Mouse (Mus musculus) stomach, embryonic 15.5 days (tissue): ENCODE measurements around the gene Dnaja4. TPM values are rescaled to one million over a fixed set of nuclear protein-coding genes. Genes with fewer than 3 reads are reported as not detected.

Experiments
- ATAC-seq: fragments of 200-750 bp; cut with Nextera tagmentation; 2 replicates; pipeline ENCODE4 v1.8.0; 2017; ENCODE audit warnings: low read depth, moderate number of reproducible peaks, moderate TSS enrichment; ENCODE audit not compliant: insufficient read depth, low FRiP score
- H3K27ac ChIP-seq: fragments of 300-500 bp; sonication (generic); 2 replicates; pipeline ENCODE4 v1.5.1; 2015; ENCODE audit warnings: mild to moderate bottlenecking, inconsistent platforms
- H3K27me3 ChIP-seq: fragments of 300-500 bp; sonication (generic); replicated peaks from 2 replicates; pipeline ENCODE4 v1.6.1; 2015; ENCODE audit warnings: inconsistent platforms
- H3K36me3 ChIP-seq: fragments of 300-500 bp; sonication (generic); 2 replicates; pipeline ENCODE4 v1.6.1; 2015; ENCODE audit warnings: inconsistent platforms
- H3K4me1 ChIP-seq: fragments of 300-500 bp; sonication (generic); 2 replicates; pipeline ENCODE4 v1.6.1; 2015; ENCODE audit warnings: inconsistent platforms
- H3K4me2 ChIP-seq: fragments of 300-500 bp; sonication (generic); 2 replicates; pipeline ENCODE4 v1.6.1; 2015; ENCODE audit warnings: mild to moderate bottlenecking, inconsistent platforms
- H3K4me3 ChIP-seq: fragments of 300-500 bp; sonication (generic); replicated peaks from 2 replicates; pipeline ENCODE4 v1.5.1; 2015; ENCODE audit warnings: inconsistent platforms
- H3K9ac ChIP-seq: fragments of 300-500 bp; sonication (generic); 2 replicates; pipeline ENCODE4 v1.6.1; 2015; ENCODE audit warnings: inconsistent platforms
- H3K9me3 ChIP-seq: fragments of 300-500 bp; sonication (generic); 2 replicates; pipeline ENCODE4 v1.6.1; 2016; ENCODE audit warnings: inconsistent platforms
- WGBS: fragments of 180-500 bp; shearing (Covaris S2); methylation state at CpG from one replicate; pipeline ENCODE4 v1.1.7; 2015; 5-methylcytosine and 5-hydroxymethylcytosine counted together
- polyA plus RNA-seq: library from polyadenylated mRNA; unstranded; fragments of >200 nt; fragmentation: Nextera tagmentation; extraction: Ambion mirVana; gene quantifications from 2 replicates; pipeline ENCODE4 v1.2.1, GENCODE M21; 2015

The Dnaja4 gene
- polyA plus RNA-seq, 1 experiment from 2014 or later: 7.3 TPM

- Histone ChIP-seq H3K4me2 (no peak overlapping the region), H3K9ac (no peak overlapping the region), H3K9me3 (no peaks in the 10 kb centered on the region), H3K36me3 (no peaks in the 10 kb centered on the region), H3K27ac (no peak overlapping the region), H3K4me1 (peaks cover 13% of the 10 kb centered on the region; the same call in 1 of the 2 replicates), H3K27me3 (no peaks in the 10 kb centered on the region), H3K4me3 (no peak overlapping the region)
- no peak for ATAC-seq
- 79% methylated on average over 2 of the region's 2 CpGs for WGBS
Observed at GRCm38 (mm10) chr9:54702581-54702980, 3.9 kb downstream of the Dnaja4 start.

- Histone ChIP-seq H3K4me3 (no peak overlapping the region), H3K4me2 (no peak overlapping the region), H3K9ac (no peak overlapping the region), H3K9me3 (no peaks in the 10 kb centered on the region), H3K27ac (no peak overlapping the region), H3K36me3 (no peaks in the 10 kb centered on the region), H3K27me3 (no peaks in the 10 kb centered on the region), H3K4me1 (0 out of 2 replicates have a peak, but pooled peaks cover 9% of the 10 kb centered on the region)
- 68% methylated on average over 5 of the region's 5 CpGs for WGBS
- ATAC-seq: peak; percentile 33; the same call in 1 of the 2 replicates
Observed at GRCm38 (mm10) chr9:54704361-54704760, 5.7 kb downstream of the Dnaja4 start.

DNA sequence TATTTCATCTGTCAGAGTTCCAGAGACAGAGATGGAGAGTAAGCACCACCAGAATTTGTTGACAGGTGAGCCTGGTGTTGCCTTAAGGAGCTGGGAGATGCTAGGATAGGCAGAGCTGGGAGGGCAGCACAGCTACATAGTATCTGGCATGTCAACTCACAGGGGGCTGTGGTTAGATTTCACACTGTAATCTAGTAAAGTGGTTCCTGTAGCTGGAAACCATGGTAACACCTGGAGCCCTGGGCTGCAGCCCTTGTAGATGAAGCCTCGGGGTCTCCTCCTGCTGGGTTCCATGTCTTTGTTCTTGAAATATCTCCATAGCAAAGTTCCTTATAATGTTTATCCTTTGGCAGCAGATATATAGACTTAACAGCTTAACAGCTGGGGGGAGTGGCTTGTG, 6.9 kb downstream of the Dnaja4 start:
- no peak overlapping the region for H3K4me3 ChIP-seq
- no peaks in the 10 kb centered on the region for H3K27me3 ChIP-seq
- ATAC-seq: no peak
- no peak overlapping the region for H3K27ac ChIP-seq
- peaks cover 1% of the 10 kb centered on the region; the same call in 1 of the 2 replicates for H3K36me3 ChIP-seq
- no peak overlapping the region for H3K4me2 ChIP-seq
- 0 out of 2 replicates have a peak, but pooled peaks cover 1% of the 10 kb centered on the region for H3K4me1 ChIP-seq
- WGBS: 28% methylated on average over 1 of the region's 1 CpGs
- no peaks in the 10 kb centered on the region for H3K9me3 ChIP-seq
- H3K9ac ChIP-seq: no peak overlapping the region

- peaks cover 6% of the 10 kb centered on the region; the same call in 1 of the 2 replicates for H3K36me3 ChIP-seq
- no peak overlapping the region for H3K27ac ChIP-seq
- H3K4me1 ChIP-seq: no peaks in the 10 kb centered on the region
- no peaks in the 10 kb centered on the region for H3K9me3 ChIP-seq
- 60% methylated on average over 8 of the region's 8 CpGs for WGBS
- H3K4me3 ChIP-seq: no peak overlapping the region
- ATAC-seq: no peak
- no peak overlapping the region for H3K9ac ChIP-seq
- H3K4me2 ChIP-seq: no peak overlapping the region
- no peaks in the 10 kb centered on the region for H3K27me3 ChIP-seq
Observed at GRCm38 (mm10) chr9:54707288-54707999, 8.8 kb downstream of the Dnaja4 start.

- no peak overlapping the region for H3K4me3 ChIP-seq
- H3K27me3 ChIP-seq: no peaks in the 10 kb centered on the region
- H3K4me2 ChIP-seq: no peak overlapping the region
- WGBS: 85% methylated on average over 5 of the region's 5 CpGs
- H3K9me3 ChIP-seq: no peaks in the 10 kb centered on the region
- H3K4me1 ChIP-seq: no peaks in the 10 kb centered on the region
- no peak overlapping the region for H3K27ac ChIP-seq
- peaks cover 10% of the 10 kb centered on the region; the same call in 1 of the 2 replicates for H3K36me3 ChIP-seq
- H3K9ac ChIP-seq: no peak overlapping the region
- ATAC-seq: no peak
Observed at GRCm38 (mm10) chr9:54708085-54708484, 9.4 kb downstream of the Dnaja4 start.

DNA sequence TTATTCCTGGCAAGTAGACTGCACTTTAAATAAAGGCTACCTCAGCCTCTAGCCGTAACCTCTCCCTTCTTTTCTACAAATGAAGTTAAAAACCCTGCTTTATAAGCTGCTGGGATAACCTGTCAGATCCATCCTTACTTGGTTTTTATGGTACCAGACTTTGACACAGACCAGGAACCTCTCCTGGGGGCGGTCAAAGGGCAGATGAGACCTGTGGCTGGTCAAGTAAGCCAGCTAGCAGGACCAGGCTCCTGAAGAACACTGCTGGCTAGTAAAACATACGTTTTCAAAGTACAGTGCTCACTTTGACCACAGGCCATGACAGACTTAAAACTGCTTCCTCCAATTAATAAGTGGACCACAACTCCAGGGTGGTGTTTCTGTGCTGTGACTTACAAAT, 17.1 kb downstream of the Dnaja4 start:
- Histone ChIP-seq H3K4me2 (no peak overlapping the region), H3K9me3 (no peaks in the 10 kb centered on the region), H3K4me3 (no peak overlapping the region), H3K27ac (no peak overlapping the region), H3K36me3 (peaks cover 46% of the 10 kb centered on the region), H3K9ac (no peak overlapping the region), H3K27me3 (no peaks in the 10 kb centered on the region), H3K4me1 (no peaks in the 10 kb centered on the region)
- ATAC-seq: no peak
- 96% methylated on average over 3 of the region's 3 CpGs for WGBS

DNA sequence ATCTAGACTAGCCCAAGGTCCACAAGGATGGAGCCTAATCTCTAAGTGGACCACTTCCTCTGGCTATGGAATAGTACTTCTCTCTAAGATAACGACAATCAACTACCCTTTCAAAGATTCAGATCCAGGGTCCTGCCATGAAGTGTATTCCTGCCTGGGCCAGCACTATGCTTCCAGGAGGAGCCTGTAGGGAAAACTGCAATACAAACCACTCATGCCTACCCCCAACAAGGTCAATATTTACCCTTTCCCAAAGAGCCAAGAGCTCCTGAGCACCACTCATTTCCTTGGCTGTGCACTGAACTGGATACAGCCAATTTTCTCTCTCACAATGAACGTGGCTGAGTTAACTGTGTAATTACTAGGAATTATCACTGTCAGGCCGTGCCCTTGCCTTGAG, 18.9 kb downstream of the Dnaja4 start:
- H3K27me3 ChIP-seq: no peaks in the 10 kb centered on the region
- H3K4me1 ChIP-seq: no peaks in the 10 kb centered on the region
- H3K36me3 ChIP-seq: peaks cover 55% of the 10 kb centered on the region
- no peak for ATAC-seq
- H3K4me3 ChIP-seq: no peak overlapping the region
- H3K4me2 ChIP-seq: no peak overlapping the region
- H3K9me3 ChIP-seq: no peaks in the 10 kb centered on the region
- H3K9ac ChIP-seq: no peak overlapping the region
- no peak overlapping the region for H3K27ac ChIP-seq
- 66% methylated on average over 3 of the region's 3 CpGs for WGBS

- no peaks in the 10 kb centered on the region for H3K9me3 ChIP-seq
- WGBS: 85% methylated on average over 7 of the region's 7 CpGs
- no peak for ATAC-seq
- no peaks in the 10 kb centered on the region for H3K27me3 ChIP-seq
- no peaks in the 10 kb centered on the region for H3K4me1 ChIP-seq
- no peak overlapping the region for H3K4me2 ChIP-seq
- H3K27ac ChIP-seq: no peak overlapping the region
- H3K36me3 ChIP-seq: peaks cover 70% of the 10 kb centered on the region
- no peak overlapping the region for H3K9ac ChIP-seq
- no peak overlapping the region for H3K4me3 ChIP-seq
Observed at GRCm38 (mm10) chr9:54722156-54722555, 23.5 kb downstream of the Dnaja4 start.

GRCm38 (mm10) chr9:54722596-54722995, 23.9 kb downstream of the Dnaja4 start:
- Histone ChIP-seq H3K9ac (no peak overlapping the region), H3K4me2 (no peak overlapping the region), H3K9me3 (no peaks in the 10 kb centered on the region), H3K4me1 (no peaks in the 10 kb centered on the region), H3K36me3 (peaks cover 70% of the 10 kb centered on the region), H3K27me3 (no peaks in the 10 kb centered on the region), H3K4me3 (no peak overlapping the region), H3K27ac (no peak overlapping the region)
- WGBS: 90% methylated on average over 4 of the region's 4 CpGs
- no peak for ATAC-seq

GRCm38 (mm10) chr9:54726315-54726714, 27.6 kb downstream of the Dnaja4 start:
- Histone ChIP-seq H3K4me3 (no peak overlapping the region), H3K27ac (no peak overlapping the region), H3K4me1 (no peaks in the 10 kb centered on the region), H3K9me3 (no peaks in the 10 kb centered on the region), H3K9ac (no peak overlapping the region), H3K4me2 (no peak overlapping the region), H3K27me3 (no peaks in the 10 kb centered on the region), H3K36me3 (peaks cover 63% of the 10 kb centered on the region)
- no peak for ATAC-seq
- WGBS: 75% methylated on average over 5 of the region's 5 CpGs

GRCm38 (mm10) chr9:54732122-54732521, 33.4 kb downstream of the Dnaja4 start:
- H3K27me3 ChIP-seq: no peaks in the 10 kb centered on the region
- ATAC-seq: no peak
- H3K4me2 ChIP-seq: no peak overlapping the region
- no peak overlapping the region for H3K9ac ChIP-seq
- 90% methylated on average over 2 of the region's 2 CpGs for WGBS
- no peak overlapping the region for H3K4me3 ChIP-seq
- H3K4me1 ChIP-seq: peaks cover 7% of the 10 kb centered on the region; the same call in 1 of the 2 replicates
- no peaks in the 10 kb centered on the region for H3K9me3 ChIP-seq
- peaks cover 19% of the 10 kb centered on the region for H3K36me3 ChIP-seq
- no peak overlapping the region for H3K27ac ChIP-seq

DNA sequence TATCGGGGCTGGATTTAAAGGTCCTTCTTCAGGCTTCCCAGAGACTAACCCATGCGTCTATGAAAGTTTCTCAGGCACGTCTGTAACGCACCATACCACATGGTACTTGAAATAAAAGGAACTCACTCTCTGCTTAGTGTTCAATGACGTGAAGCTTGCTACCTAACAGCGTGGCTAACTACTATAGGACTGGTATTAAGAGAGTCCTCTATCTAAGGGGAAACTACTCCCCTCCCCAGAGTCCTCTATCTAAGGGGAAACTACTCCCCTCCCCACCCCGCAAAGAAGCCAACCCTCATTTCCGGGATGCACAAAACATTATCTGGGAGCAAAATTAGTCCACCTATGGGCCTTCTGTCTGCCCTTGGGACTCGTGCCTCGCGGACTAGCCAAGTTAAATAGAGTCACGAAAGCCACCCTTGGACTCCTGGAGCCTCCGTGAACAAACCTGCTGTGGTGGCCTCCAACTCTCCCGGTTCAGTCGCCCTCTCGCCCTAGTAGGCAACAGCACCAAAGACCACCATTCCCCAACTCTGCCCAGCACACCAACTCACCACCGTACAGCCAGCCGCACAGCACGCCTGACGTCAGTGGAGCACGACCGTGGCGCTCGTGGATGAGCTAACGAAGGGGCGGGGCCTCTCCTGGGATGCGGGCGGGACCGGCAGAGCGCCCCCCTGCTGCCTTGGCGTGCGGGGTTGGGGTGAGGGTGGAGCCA, 35.4 kb downstream of the Dnaja4 start, which contains the start of gene Wdr61:
TSS of gene Wdr61 (minus strand) at position 599 of the 718 bp plus-strand sequence.
- no peaks in the 10 kb centered on the region for H3K27me3 ChIP-seq
- 2% methylated on average over 32 of the region's 32 CpGs for WGBS
- ATAC-seq: peak; percentile 96

More for the DNA sequence above, 35.4 kb downstream of the Dnaja4 start, which contains the start of gene Wdr61:
- H3K9me3 ChIP-seq: no peaks in the 10 kb centered on the region
- H3K4me1 ChIP-seq: peaks cover 7% of the 10 kb centered on the region; the same call in 1 of the 2 replicates
- H3K4me3 ChIP-seq: peak within 1 kb of the TSS; percentile 82
- peak within 1 kb of the TSS; percentile 46; the same call in 1 of the 2 replicates for H3K27ac ChIP-seq
- H3K9ac ChIP-seq: peak within 1 kb of the TSS; percentile 61
- H3K4me2 ChIP-seq: peak within 1 kb of the TSS; percentile 74
- peaks cover 8% of the 10 kb centered on the region for H3K36me3 ChIP-seq
